Mouse (Mus musculus) ES-Bruce4 (cell line): ENCODE data around the gene Lsg1. TPM values are rescaled to one million over a fixed set of nuclear protein-coding genes. Genes with fewer than 3 reads are reported as not detected.

Experiments
- H3K27ac ChIP-seq: 2 replicates; pipeline ENCODE4 v1.5.1; 2012; ENCODE audit warnings: low read length, inconsistent platforms; ENCODE audit not compliant: insufficient read depth
- H3K27me3 ChIP-seq: 2 replicates; pipeline ENCODE4 v1.6.1; 2012; ENCODE audit warnings: mild to moderate bottlenecking, low read length, inconsistent platforms; ENCODE audit not compliant: control insufficient read depth, poor library complexity, insufficient read depth, severe bottlenecking
- H3K36me3 ChIP-seq: 2 replicates; pipeline ENCODE4 v1.6.1; 2012; ENCODE audit warnings: inconsistent platforms, mild to moderate bottlenecking, low read length, moderate library complexity; ENCODE audit not compliant: control insufficient read depth, poor library complexity, insufficient read depth, severe bottlenecking
- H3K4me1 ChIP-seq: one replicate; pipeline ENCODE4 v1.8.1; 2011; ENCODE audit warnings: low read length; ENCODE audit not compliant: control insufficient read depth, insufficient read depth
- H3K4me3 ChIP-seq: 2 replicates; pipeline ENCODE4 v1.5.1; 2011; ENCODE audit warnings: low read depth, mild to moderate bottlenecking, low read length
- H3K9ac ChIP-seq: 2 replicates; pipeline ENCODE4 v1.6.1; 2012; ENCODE audit warnings: low read depth, mild to moderate bottlenecking, inconsistent platforms; ENCODE audit not compliant: poor library complexity, severe bottlenecking
- H3K9me3 ChIP-seq: replicated peaks from 2 replicates; pipeline ENCODE4 v1.6.1; 2012; ENCODE audit warnings: mild to moderate bottlenecking, low read length, inconsistent platforms; ENCODE audit not compliant: control insufficient read depth, poor library complexity, insufficient read depth, severe bottlenecking
- CTCF ChIP-seq: IDR thresholded peaks from one replicate; pipeline ENCODE4 v1.8.1; 2011; ENCODE audit warnings: low read depth, low read length
- EP300 ChIP-seq: IDR thresholded peaks from 2 replicates; pipeline ENCODE4 v1.6.1; 2011; ENCODE audit warnings: low read depth, low read length; ENCODE audit not compliant: insufficient read depth
- POLR2A ChIP-seq: IDR thresholded peaks from one replicate; pipeline ENCODE4 v1.8.1; 2011; ENCODE audit warnings: low read length; ENCODE audit not compliant: insufficient read depth
- polyA plus RNA-seq: library from polyadenylated mRNA; stranded (reverse); fragments of >200 nt; gene quantifications from 2 replicates; pipeline ENCODE4 v1.2.4, GENCODE M21; 2011; ENCODE audit warnings: low read depth; ENCODE audit not compliant: missing spikeins, insufficient read depth, insufficient read length

Lsg1 gene
- polyA plus RNA-seq, 1 experiment: 73.3 TPM

DNA sequence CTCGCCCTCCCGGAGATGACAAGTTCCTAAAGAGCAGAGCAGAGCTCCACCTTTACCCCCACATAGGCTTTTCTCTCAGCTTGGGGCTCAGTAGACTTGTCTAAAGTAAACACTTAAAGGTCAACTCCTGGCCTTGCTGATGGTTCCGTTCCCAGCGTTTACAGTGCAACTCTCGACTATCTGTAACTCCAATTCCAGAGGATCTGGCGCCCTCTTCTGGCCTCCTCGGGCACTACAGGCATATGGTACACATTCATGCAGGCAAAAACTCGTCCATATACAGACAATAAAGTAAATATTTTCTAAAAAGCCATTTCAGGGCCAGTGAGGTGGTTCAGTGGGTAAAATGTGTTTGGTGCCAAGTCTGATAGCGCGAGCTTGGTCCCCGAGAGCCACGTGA, 72.0 kb downstream of the Lsg1 start:
- no peak overlapping the region for H3K9ac ChIP-seq
- H3K27me3 ChIP-seq: no peaks in the 10 kb centered on the region
- H3K4me3 ChIP-seq: no peak overlapping the region
- H3K27ac ChIP-seq: no peak overlapping the region
- no peaks in the 10 kb centered on the region for H3K9me3 ChIP-seq
- H3K36me3 ChIP-seq: no peaks in the 10 kb centered on the region
- no peaks in the 10 kb centered on the region for H3K4me1 ChIP-seq
- peak; percentile 85 for TF ChIP-seq CTCF
- TF ChIP-seq EP300: no peak

GRCm38 (mm10) chr16:30513050-30514024, 74.1 kb downstream of the Lsg1 start:
- 0 out of 2 replicates have a peak overlapping the region, but pooled peaks have one; percentile 3 for H3K9ac ChIP-seq
- H3K27ac ChIP-seq: peak overlapping the region; percentile 83; the same call in 1 of the 2 replicates
- no peaks in the 10 kb centered on the region for H3K27me3 ChIP-seq
- no peak overlapping the region for H3K4me3 ChIP-seq
- H3K9me3 ChIP-seq: no peaks in the 10 kb centered on the region
- no peak for TF ChIP-seq CTCF
- TF ChIP-seq POLR2A: no peak
- TF ChIP-seq EP300: no peak
- no peaks in the 10 kb centered on the region for H3K36me3 ChIP-seq
- no peaks in the 10 kb centered on the region for H3K4me1 ChIP-seq

DNA sequence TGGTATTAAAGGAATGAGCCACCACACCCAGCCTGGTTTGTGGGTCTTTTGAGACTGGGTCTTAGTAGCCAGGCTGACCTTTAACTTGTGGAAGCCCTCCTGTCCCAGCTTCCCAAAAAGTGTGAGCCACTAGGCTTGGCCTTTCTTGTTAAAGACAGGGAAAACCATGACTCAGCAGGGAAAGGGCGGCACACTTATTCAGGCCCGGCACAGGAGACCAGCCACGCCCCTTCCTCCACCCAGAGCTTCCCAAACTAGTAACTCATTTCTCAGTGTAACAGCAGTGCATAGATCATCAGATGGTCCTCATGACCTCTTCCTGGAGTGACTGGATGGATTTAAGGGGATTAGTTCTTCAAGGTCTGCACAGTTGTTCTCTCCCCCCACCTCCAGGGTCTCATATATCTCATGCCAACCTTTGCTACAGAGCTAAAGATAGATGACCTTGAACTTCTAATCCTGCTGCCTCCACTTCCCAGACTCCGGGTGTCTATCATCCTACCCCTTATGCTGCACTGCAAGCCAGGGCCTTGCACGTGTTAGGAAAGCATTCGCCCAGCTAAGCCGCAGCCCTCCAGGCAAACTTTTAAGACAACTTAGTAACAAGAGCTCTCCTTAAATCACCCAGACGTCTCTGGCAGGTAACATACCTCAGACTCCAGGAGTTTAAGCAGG, 74.9 kb downstream of the Lsg1 start:
- H3K9ac ChIP-seq: peak overlapping the region; percentile 85; the same call in 1 of the 2 replicates
- H3K27ac ChIP-seq: peak overlapping the region; percentile 83
- no peaks in the 10 kb centered on the region for H3K27me3 ChIP-seq
- no peaks in the 10 kb centered on the region for H3K4me1 ChIP-seq
- no peaks in the 10 kb centered on the region for H3K36me3 ChIP-seq
- no peak overlapping the region for H3K4me3 ChIP-seq
- TF ChIP-seq EP300 (peak; percentile 61; the same call in 1 of the 2 replicates), CTCF (no peak)
- H3K9me3 ChIP-seq: no peaks in the 10 kb centered on the region

GRCm38 (mm10) chr16:30511563-30512340, 75.6 kb downstream of the Lsg1 start:
- Histone ChIP-seq H3K4me3 (peak overlapping the region; percentile 83), H3K9me3 (no peaks in the 10 kb centered on the region), H3K27me3 (no peaks in the 10 kb centered on the region), H3K4me1 (no peaks in the 10 kb centered on the region), H3K9ac (peak overlapping the region; percentile 85), H3K36me3 (no peaks in the 10 kb centered on the region), H3K27ac (peak overlapping the region; percentile 83)
- TF ChIP-seq CTCF: no peak
- no peak for TF ChIP-seq POLR2A

DNA sequence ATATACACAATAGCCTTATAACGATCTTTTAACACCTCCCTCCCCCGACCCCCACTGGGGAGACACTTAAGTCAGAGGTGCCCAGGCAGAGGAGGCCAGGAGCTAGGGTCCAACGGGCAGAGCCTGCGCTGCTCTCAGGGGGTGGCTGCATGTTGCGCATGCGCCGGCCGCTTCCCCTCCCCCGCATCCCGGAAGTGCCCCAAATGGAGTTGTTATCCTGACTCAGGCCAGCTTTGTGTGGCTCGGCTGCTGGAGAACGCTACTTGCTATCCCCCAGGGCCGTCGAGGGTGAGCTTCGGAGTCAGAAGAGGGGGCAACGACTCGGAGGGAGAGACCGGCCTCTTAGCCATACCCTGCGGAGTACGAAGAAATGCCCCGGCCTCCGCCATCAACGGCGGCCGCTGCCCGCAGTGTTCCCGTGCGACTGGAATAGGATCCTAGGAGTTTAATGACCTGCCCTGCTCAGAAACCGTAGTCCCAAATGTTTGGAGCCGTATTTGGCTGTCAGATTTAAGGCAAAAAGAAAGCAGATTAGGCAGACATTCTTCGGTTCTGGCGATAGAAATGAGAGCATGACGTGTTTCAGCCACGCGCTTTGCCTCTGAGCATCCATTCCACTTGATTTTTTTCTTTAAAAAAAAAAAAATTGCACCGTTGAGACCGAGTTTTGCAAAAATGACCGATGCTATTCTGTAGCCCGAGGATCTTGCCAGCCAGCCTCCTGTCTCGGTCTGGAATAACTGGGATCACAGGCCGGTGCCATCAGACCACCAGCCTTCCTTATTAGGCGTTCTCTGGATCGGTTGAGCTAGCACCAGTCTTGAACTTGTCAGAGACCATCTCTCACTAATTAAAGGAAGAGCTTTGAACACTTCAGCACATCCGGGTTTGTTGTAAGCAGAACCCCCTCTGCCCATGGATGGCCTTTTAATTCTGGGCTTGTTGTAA, 76.6 kb downstream of the Lsg1 start:
- TF ChIP-seq POLR2A: peak; percentile 48
- TF ChIP-seq CTCF: no peak
- no peak for TF ChIP-seq EP300

More for the DNA sequence above, 76.6 kb downstream of the Lsg1 start:
- H3K27ac ChIP-seq: peak overlapping the region; percentile 40
- peak overlapping the region; percentile 83 for H3K4me3 ChIP-seq
- H3K9ac ChIP-seq: peak overlapping the region; percentile 85
- no peaks in the 10 kb centered on the region for H3K4me1 ChIP-seq
- no peaks in the 10 kb centered on the region for H3K36me3 ChIP-seq
- H3K27me3 ChIP-seq: no peaks in the 10 kb centered on the region
- no peaks in the 10 kb centered on the region for H3K9me3 ChIP-seq

Other genes starting within 250 kb of the Lsg1 start
- gene Atp13a3, start 181.6 kb downstream of the Lsg1 start, polyA plus RNA-seq: 139 and 151 TPM in 2 replicates
- 4.2 and 5.4 TPM in 2 replicates for gene Tmem44, start 36.8 kb downstream of the Lsg1 start, polyA plus RNA-seq
- 14.2 and 15.8 TPM in 2 replicates for gene Fam43a, start 12.1 kb upstream of the Lsg1 start, polyA plus RNA-seq